Mouse (Mus musculus): ENCODE measurements at regions not wholly inside any gene's neighbourhood (a gene's known extent, or its start where the extent isn't known, plus 50 kb on each side); places are given as distances from the start of the nearest gene placed in this dataset.
"Not testable (repeated sequence)": the region's sequence is repeated elsewhere in the genome, so short reads cannot be mapped to it uniquely, and the experiment has no call there.

- not testable (repeated sequence) for DNase-seq
Measured at GRCm38 (mm10) chr10:6598586-6598985, 159.7 kb upstream of the Oprm1 start.

DNA sequence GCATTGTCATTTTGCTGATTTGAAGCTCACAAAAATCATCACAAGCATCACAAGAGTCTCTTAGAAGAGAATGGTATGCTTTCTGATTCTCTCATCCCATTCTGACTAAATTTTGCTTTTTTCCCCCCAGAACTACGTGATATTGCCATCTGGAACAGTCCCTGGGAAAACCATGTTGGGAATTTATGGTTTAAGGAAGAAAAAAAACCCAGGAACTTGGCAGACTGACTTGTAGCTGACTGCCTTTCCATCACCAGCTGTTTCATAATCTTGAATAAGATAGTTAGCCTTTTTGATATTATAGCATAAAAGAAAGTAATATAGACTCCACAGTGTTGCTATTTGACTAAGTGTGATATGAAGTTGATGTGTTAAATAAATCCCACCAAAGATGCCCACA lies 110.7 kb upstream of the Oprm1 start:
- peak in 1 of 2 experiments; percentile 7 for DNase-seq

DNA sequence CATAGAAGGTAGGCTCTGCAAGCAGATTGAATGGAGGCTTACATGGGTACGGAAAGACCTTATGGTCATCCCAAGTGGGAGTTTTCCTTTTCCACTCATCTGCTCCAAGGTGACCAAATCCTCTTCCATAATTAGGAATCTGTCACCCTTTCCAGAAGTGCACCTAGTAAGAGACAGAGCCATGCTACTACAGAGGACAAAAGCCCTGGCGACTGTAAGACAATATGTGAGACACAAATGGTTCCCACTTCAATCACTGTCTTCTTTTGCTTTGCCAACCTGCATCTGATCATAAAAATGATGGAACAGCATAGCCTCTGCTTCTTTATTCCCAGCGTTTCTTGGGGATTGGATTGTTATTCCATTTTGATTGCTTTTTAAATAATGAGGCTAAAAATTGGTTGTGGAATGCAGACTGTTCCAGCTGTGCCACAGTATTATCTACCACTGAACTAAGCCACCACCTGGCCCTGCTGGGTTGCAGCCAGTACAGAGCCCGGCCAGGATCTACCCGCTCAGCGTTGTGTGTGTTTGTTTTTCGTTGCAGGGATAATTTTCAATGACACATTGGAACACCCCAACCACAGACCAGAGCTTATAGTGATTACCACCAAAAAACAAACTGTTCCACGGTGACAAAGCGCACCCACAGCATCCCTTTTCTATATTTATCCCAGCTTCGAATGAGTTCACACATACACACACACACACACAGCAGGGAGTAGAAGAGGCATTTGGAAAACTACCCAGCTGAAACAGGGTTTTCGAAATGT lies 72.8 kb upstream of the Oprm1 start:
- DNase-seq = peak in 1 of 2 experiments; percentile 6

DNA sequence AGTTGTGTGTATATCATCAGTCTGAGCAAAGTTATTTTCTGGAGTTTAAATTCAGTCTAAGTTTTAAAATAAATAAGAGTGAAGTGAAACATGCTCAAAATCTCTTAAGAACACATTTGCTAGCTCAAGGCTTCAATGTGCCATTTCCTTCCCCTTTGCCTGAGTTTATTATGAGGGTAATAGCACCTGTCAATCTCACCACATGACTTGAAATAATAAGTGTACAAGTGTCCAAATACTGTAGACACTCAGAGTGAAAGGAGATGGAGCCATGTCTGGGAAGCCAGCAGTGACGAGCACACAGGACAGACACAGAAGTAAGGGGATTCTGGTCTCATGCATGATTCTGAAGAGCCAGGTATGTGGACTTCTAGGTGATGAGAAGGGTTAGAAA lies 72.2 kb upstream of the Oprm1 start:
- no peak for DNase-seq
